Mouse (Mus musculus) forebrain, embryonic 14.5 days (tissue): Measurements from ENCODE around the gene Rpl10a. TPM values are rescaled to one million over a fixed set of nuclear protein-coding genes. Genes with fewer than 3 reads are reported as not detected.

Experiments used
- ATAC-seq: fragments of 200-750 bp; cut with Nextera tagmentation; 2 replicates; pipeline ENCODE4 v1.8.0; 2017; ENCODE audit warnings: mild to moderate bottlenecking, moderate library complexity
- DNase-seq: peaks from one replicate; pipeline ENCODE4 v3.0.0-alpha.2; 2015; ENCODE audit warnings: low spot score
- H3K27ac ChIP-seq: fragments of 300-500 bp; sonication (generic); 2 replicates; pipeline ENCODE4 v1.5.1; 2014; ENCODE audit warnings: low read depth, mild to moderate bottlenecking, control low read depth, low read length, moderate library complexity
- H3K27me3 ChIP-seq: fragments of 300-500 bp; sonication (generic); replicated peaks from 2 replicates; pipeline ENCODE4 v1.6.1; 2014; ENCODE audit warnings: low read length, control low read depth, mixed read lengths; ENCODE audit not compliant: control insufficient read depth, insufficient read depth
- H3K36me3 ChIP-seq: fragments of 300-500 bp; sonication (generic); 2 replicates; pipeline ENCODE4 v1.6.1; 2014; ENCODE audit warnings: low read length, control low read depth; ENCODE audit not compliant: control insufficient read depth, insufficient read depth
- H3K4me1 ChIP-seq: fragments of 300-500 bp; sonication (generic); 2 replicates; pipeline ENCODE4 v1.6.1; 2014; ENCODE audit warnings: antibody characterized with exemption, low read length, control low read depth; ENCODE audit not compliant: control insufficient read depth, insufficient read depth
- H3K4me2 ChIP-seq: fragments of 300-500 bp; sonication (generic); 2 replicates; pipeline ENCODE4 v1.6.1; 2014; ENCODE audit warnings: mild to moderate bottlenecking, control low read depth, low read length
- H3K4me3 ChIP-seq: fragments of 300-500 bp; sonication (generic); 2 replicates; pipeline ENCODE4 v1.5.1; 2014; ENCODE audit warnings: low read depth, low read length, control low read depth
- H3K9ac ChIP-seq: fragments of 300-500 bp; sonication (generic); 2 replicates; pipeline ENCODE4 v1.6.1; 2014; ENCODE audit warnings: mild to moderate bottlenecking, low read length, control low read depth, moderate library complexity
- H3K9me3 ChIP-seq: fragments of 300-500 bp; sonication (generic); replicated peaks from 2 replicates; pipeline ENCODE4 v1.6.1; 2016; ENCODE audit warnings: low read length, control low read depth, mixed read lengths; ENCODE audit not compliant: control insufficient read depth
- WGBS: fragments of 180-500 bp; shearing (Covaris S2); extraction: QIAGEN DNeasy Blood & Tissue Kit; methylation state at CpG from one replicate; pipeline ENCODE4 v1.1.7; 2014; 5-methylcytosine and 5-hydroxymethylcytosine counted together
- polyA plus RNA-seq: library from polyadenylated mRNA; unstranded; fragments of >200 nt; fragmentation: Nextera tagmentation; extraction: Ambion mirVana; gene quantifications from 2 replicates; pipeline ENCODE4 v1.2.1, GENCODE M21; 2014

The Rpl10a gene
- polyA plus RNA-seq, 1 experiment from 2014 or later = 532 TPM

- H3K27ac ChIP-seq = no peak overlapping the region
- DNase-seq (no peak), ATAC-seq (no peak)
- no peak overlapping the region for H3K9ac ChIP-seq
- H3K4me2 ChIP-seq = no peak overlapping the region
- no peaks in the 10 kb centered on the region for H3K9me3 ChIP-seq
- H3K27me3 ChIP-seq = no peaks in the 10 kb centered on the region
- H3K4me3 ChIP-seq = no peak overlapping the region
- H3K36me3 ChIP-seq = 0 out of 2 replicates have a peak, but pooled peaks cover 5% of the 10 kb centered on the region
- no peaks in the 10 kb centered on the region for H3K4me1 ChIP-seq
- WGBS = 86% methylated on average over 9 of the region's 9 CpGs
Measured at GRCm38 (mm10) chr17:28300323-28300722, 27.9 kb upstream of the Rpl10a start.

- Histone ChIP-seq H3K4me3 (no peak overlapping the region), H3K4me2 (no peak overlapping the region), H3K27me3 (no peaks in the 10 kb centered on the region), H3K9me3 (no peaks in the 10 kb centered on the region), H3K9ac (no peak overlapping the region), H3K27ac (no peak overlapping the region), H3K4me1 (no peaks in the 10 kb centered on the region), H3K36me3 (0 out of 2 replicates have a peak, but pooled peaks cover 5% of the 10 kb centered on the region)
- ATAC-seq (no peak), DNase-seq (no peak)
- WGBS = 65% methylated on average over 3 of the region's 3 CpGs
Measured at GRCm38 (mm10) chr17:28300850-28301249, 27.4 kb upstream of the Rpl10a start.

GRCm38 (mm10) chr17:28305172-28305571 is 23.1 kb upstream of the Rpl10a start:
- no peak for ATAC-seq
- Histone ChIP-seq H3K4me2 (no peak overlapping the region), H3K27ac (no peak overlapping the region), H3K9me3 (no peaks in the 10 kb centered on the region), H3K4me3 (no peak overlapping the region), H3K9ac (no peak overlapping the region), H3K4me1 (no peaks in the 10 kb centered on the region), H3K27me3 (no peaks in the 10 kb centered on the region), H3K36me3 (no peaks in the 10 kb centered on the region)
- WGBS = 44% methylated on average over 10 of the region's 10 CpGs
- DNase-seq = no peak

GRCm38 (mm10) chr17:28308297-28309195 is 19.7 kb upstream of the Rpl10a start:
- Histone ChIP-seq H3K36me3 (no peaks in the 10 kb centered on the region), H3K9ac (no peak overlapping the region), H3K27ac (no peak overlapping the region), H3K4me2 (no peak overlapping the region), H3K9me3 (no peaks in the 10 kb centered on the region), H3K4me3 (no peak overlapping the region), H3K4me1 (no peaks in the 10 kb centered on the region), H3K27me3 (no peaks in the 10 kb centered on the region)
- peak; percentile 92 for DNase-seq
- ATAC-seq = 0 out of 2 replicates have a peak, but pooled peaks have one; percentile 6
- 18% methylated on average over 18 of the region's 18 CpGs for WGBS

GRCm38 (mm10) chr17:28310831-28311230 is 17.4 kb upstream of the Rpl10a start:
- Histone ChIP-seq H3K9me3 (no peaks in the 10 kb centered on the region), H3K4me3 (no peak overlapping the region), H3K27ac (no peak overlapping the region), H3K9ac (no peak overlapping the region), H3K4me1 (0 out of 2 replicates have a peak, but pooled peaks cover 8% of the 10 kb centered on the region), H3K36me3 (no peaks in the 10 kb centered on the region), H3K27me3 (no peaks in the 10 kb centered on the region), H3K4me2 (no peak overlapping the region)
- DNase-seq (no peak), ATAC-seq (no peak)
- 74% methylated on average over 3 of the region's 3 CpGs for WGBS

- Histone ChIP-seq H3K9me3 (no peaks in the 10 kb centered on the region), H3K4me1 (0 out of 2 replicates have a peak, but pooled peaks cover 8% of the 10 kb centered on the region), H3K27me3 (no peaks in the 10 kb centered on the region), H3K9ac (no peak overlapping the region), H3K4me3 (no peak overlapping the region), H3K36me3 (peaks cover 6% of the 10 kb centered on the region), H3K27ac (no peak overlapping the region), H3K4me2 (no peak overlapping the region)
- WGBS = 78% methylated on average over 5 of the region's 5 CpGs
- ATAC-seq (no peak), DNase-seq (no peak)
Measured at GRCm38 (mm10) chr17:28311366-28312132, 16.7 kb upstream of the Rpl10a start.

GRCm38 (mm10) chr17:28312232-28313211 is 15.7 kb upstream of the Rpl10a start:
- H3K9ac ChIP-seq = peak overlapping the region; percentile 25; the same call in 1 of the 2 replicates
- no peak; the same call in 1 of the 2 replicates for ATAC-seq
- H3K9me3 ChIP-seq = no peaks in the 10 kb centered on the region

More at GRCm38 (mm10) chr17:28312232-28313211, 15.7 kb upstream of the Rpl10a start:
- peak overlapping the region; percentile 44 for H3K4me2 ChIP-seq
- 0 out of 2 replicates have a peak, but pooled peaks cover 8% of the 10 kb centered on the region for H3K4me1 ChIP-seq
- peaks cover 16% of the 10 kb centered on the region for H3K36me3 ChIP-seq
- 28% methylated on average over 17 of the region's 17 CpGs for WGBS
- no peak for DNase-seq
- peak overlapping the region; percentile 75 for H3K4me3 ChIP-seq
- peak overlapping the region; percentile 33; the same call in 1 of the 2 replicates for H3K27ac ChIP-seq
- H3K27me3 ChIP-seq = no peaks in the 10 kb centered on the region
